Mouse (Mus musculus) midbrain, embryonic 11.5 days (tissue): ENCODE data around the gene Thsd4. TPM values are rescaled to one million over a fixed set of nuclear protein-coding genes. Genes with fewer than 3 reads are reported as not detected.

Experiments used
- ATAC-seq: fragments of 200-750 bp; cut with Nextera tagmentation; 2 replicates; pipeline ENCODE4 v1.8.0; 2017; ENCODE audit warnings: moderate TSS enrichment, moderate library complexity; ENCODE audit not compliant: low FRiP score
- DNase-seq: peaks from one replicate; pipeline ENCODE4 v3.0.0; 2015; ENCODE audit warnings: low spot score; ENCODE audit errors: missing footprints
- H3K27ac ChIP-seq: fragments of 300-500 bp; sonication (generic); 2 replicates; pipeline ENCODE4 v1.5.1; 2014; ENCODE audit warnings: low read depth, low read length
- H3K27me3 ChIP-seq: fragments of 300-500 bp; sonication (generic); 2 replicates; pipeline ENCODE4 v1.6.1; 2014; ENCODE audit warnings: mild to moderate bottlenecking, low read length, moderate library complexity, mixed read lengths; ENCODE audit not compliant: control insufficient read depth, insufficient read depth
- H3K36me3 ChIP-seq: fragments of 300-500 bp; sonication (generic); 2 replicates; pipeline ENCODE4 v1.6.1; 2014; ENCODE audit warnings: mild to moderate bottlenecking, low read length, moderate library complexity, mixed read lengths; ENCODE audit not compliant: control insufficient read depth, insufficient read depth
- H3K4me1 ChIP-seq: fragments of 300-500 bp; sonication (generic); 2 replicates; pipeline ENCODE4 v1.6.1; 2014; ENCODE audit warnings: low read length; ENCODE audit not compliant: control insufficient read depth, insufficient read depth
- H3K4me2 ChIP-seq: fragments of 300-500 bp; sonication (generic); 2 replicates; pipeline ENCODE4 v1.6.1; 2014; ENCODE audit warnings: mild to moderate bottlenecking, moderate library complexity
- H3K4me3 ChIP-seq: fragments of 300-500 bp; sonication (generic); 2 replicates; pipeline ENCODE4 v1.5.1; 2014; ENCODE audit warnings: low read depth, low read length
- H3K9ac ChIP-seq: fragments of 300-500 bp; sonication (generic); 2 replicates; pipeline ENCODE4 v1.6.1; 2014; ENCODE audit warnings: low read length
- H3K9me3 ChIP-seq: fragments of 300-500 bp; sonication (generic); 2 replicates; pipeline ENCODE4 v1.6.1; 2016; ENCODE audit warnings: low read length; ENCODE audit not compliant: control insufficient read depth
- WGBS: fragments of 180-500 bp; shearing (Covaris S2); extraction: QIAGEN DNeasy Blood & Tissue Kit; methylation state at CpG from one replicate; pipeline ENCODE4 v1.1.7; 2014; 5-methylcytosine and 5-hydroxymethylcytosine counted together
- polyA plus RNA-seq: library from polyadenylated mRNA; unstranded; fragments of >200 nt; fragmentation: Nextera tagmentation; extraction: Ambion mirVana; gene quantifications from 2 replicates; pipeline ENCODE4 v1.2.1, GENCODE M21; 2014

Gene Thsd4
- polyA plus RNA-seq, 1 experiment from 2014 or later, result 6.4 TPM

DNA sequence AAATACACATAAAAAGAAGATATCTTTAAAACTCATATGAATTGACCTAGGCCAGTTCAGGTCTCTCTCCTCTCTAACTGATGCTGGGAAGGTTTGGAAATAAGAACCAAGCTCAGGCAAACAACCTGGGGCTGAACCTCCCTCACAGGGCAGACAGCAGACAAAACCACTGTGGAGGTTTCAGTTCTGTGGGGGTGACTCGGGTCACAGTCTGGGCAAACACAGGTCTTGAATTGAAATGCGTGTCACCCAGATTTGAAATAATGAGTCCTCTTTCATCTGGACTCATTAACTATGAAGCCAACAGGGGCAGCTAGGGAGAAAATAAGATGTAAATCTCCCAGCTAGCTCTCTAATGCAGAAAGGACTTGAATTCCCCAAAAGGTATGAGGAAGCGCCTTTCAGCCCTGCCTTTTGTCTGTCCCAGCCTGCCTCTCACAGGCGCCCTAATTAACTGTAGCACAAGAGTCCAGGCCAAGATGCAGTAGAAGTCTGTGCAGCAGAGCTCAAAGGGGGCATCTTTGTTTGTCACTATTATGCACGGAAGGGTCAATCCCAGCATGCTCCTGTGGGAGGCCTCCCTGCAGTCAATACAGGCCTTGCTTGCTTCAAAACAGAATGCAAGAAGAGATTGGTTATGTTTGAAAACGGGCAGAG lies 297.7 kb downstream of the Thsd4 start:
- WGBS, result 8% methylated on average over 6 of the region's 6 CpGs
- ATAC-seq, result peak; percentile 84
- H3K4me2 ChIP-seq, result no peak overlapping the region

DNA sequence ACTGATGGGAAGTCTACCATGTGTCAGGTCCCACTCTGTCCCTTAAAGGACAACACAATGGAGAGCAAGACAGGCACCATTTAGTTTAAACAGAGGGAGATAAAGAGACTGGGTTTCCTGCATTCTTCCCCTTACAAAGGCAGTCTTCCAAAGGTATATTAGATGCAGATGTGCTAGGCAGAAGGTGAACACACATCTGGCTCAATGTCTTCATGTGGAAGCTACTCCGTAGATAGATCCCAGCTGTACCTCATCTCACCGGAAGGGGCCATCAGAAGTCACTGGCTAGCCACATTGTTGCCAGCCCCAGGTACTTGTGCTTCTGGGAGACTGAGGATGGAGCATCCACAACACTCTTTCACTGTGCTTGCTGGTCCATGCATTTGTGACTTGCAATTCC lies 301.4 kb downstream of the Thsd4 start:
- DNase-seq, result no peak
- H3K27ac ChIP-seq, result no peak overlapping the region
- no peaks in the 10 kb centered on the region for H3K36me3 ChIP-seq
- no peak for ATAC-seq
- H3K4me2 ChIP-seq, result no peak overlapping the region
- H3K9me3 ChIP-seq, result no peaks in the 10 kb centered on the region
- WGBS, result 85% methylated on average over 2 of the region's 2 CpGs
- H3K9ac ChIP-seq, result no peak overlapping the region
- H3K27me3 ChIP-seq, result no peaks in the 10 kb centered on the region
- no peak overlapping the region for H3K4me3 ChIP-seq
- peaks cover 18% of the 10 kb centered on the region; the same call in 1 of the 2 replicates for H3K4me1 ChIP-seq

More for the DNA sequence above, 297.7 kb downstream of the Thsd4 start:
- Histone ChIP-seq H3K27ac (peak overlapping the region; percentile 37), H3K4me3 (no peak overlapping the region), H3K27me3 (no peaks in the 10 kb centered on the region), H3K9me3 (no peaks in the 10 kb centered on the region), H3K36me3 (no peaks in the 10 kb centered on the region), H3K9ac (peak overlapping the region; percentile 26; the same call in 1 of the 2 replicates), H3K4me1 (peaks cover 19% of the 10 kb centered on the region; the same call in 1 of the 2 replicates)
- DNase-seq, result peak; percentile 90

DNA sequence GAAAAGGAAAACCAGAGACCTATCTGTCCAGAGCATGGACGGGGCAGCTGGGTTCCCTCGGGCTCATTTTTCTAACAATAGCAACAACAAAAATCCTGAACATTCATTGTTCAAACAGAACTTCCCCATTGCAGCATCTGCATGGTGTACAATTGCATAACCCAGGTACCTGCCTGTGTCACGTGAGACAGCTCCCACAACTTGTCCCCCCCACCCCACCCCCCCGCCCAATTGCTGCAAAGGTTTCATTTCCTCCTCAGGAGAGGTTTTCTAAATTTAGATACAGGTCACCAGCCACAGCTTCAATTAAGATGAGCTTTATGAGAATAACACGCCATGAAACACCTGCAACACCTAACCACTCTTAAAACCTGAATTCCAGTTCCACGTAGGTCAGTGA lies 303.4 kb downstream of the Thsd4 start:
- DNase-seq, result no peak
- Histone ChIP-seq H3K9me3 (no peaks in the 10 kb centered on the region), H3K4me3 (no peak overlapping the region), H3K36me3 (no peaks in the 10 kb centered on the region), H3K27ac (no peak overlapping the region), H3K4me1 (peaks cover 3% of the 10 kb centered on the region; the same call in 1 of the 2 replicates), H3K9ac (no peak overlapping the region), H3K4me2 (no peak overlapping the region), H3K27me3 (no peaks in the 10 kb centered on the region)
- WGBS, result 81% methylated on average over 6 of the region's 6 CpGs
- ATAC-seq, result no peak

DNA sequence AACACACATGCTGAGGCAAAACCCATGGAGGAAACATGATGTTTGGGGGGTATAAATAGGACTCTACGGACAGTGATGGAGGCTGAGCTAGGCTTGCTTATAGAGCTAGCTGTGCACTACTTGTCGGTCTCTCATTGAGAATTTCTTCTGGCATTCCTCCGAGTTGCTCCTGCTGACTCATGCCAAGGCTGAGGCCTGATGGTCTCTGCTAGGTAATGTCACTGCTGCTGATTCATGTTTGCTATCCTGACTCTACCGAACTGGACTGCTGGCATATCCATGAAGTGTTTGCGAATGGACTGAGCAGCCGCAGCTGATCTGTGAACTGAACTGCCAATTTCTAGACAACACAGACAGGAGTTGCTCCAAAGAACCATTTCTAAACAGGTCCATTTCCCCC lies 305.8 kb downstream of the Thsd4 start:
- ATAC-seq (no peak), DNase-seq (no peak)
- WGBS, result 88% methylated on average over 6 of the region's 6 CpGs

DNA sequence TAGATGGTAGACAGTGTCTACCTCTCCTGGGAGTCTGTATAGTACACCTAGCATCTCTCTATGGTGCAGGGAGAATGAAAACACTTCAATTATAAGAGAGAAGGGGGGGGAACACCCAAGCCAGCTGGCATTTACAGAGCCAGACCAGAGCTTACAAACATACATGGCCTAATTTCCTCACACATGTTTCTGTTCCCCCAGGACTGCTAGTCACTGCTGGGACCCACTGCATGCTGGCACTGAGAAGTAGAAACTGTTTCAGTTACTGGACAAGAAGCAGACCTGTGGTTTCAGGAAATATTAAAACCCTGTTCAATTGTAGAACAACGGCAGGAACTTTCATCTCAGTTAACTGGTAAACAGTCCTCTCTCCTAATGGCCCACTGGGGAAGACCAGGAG lies 308.7 kb downstream of the Thsd4 start:
- Histone ChIP-seq H3K4me2 (no peak overlapping the region), H3K27me3 (no peaks in the 10 kb centered on the region), H3K36me3 (no peaks in the 10 kb centered on the region), H3K9ac (no peak overlapping the region), H3K9me3 (no peaks in the 10 kb centered on the region), H3K4me1 (no peaks in the 10 kb centered on the region), H3K4me3 (no peak overlapping the region), H3K27ac (no peak overlapping the region)
- no peak for DNase-seq
- 87% methylated on average over 1 of the region's 1 CpGs for WGBS
- ATAC-seq, result no peak

More for the DNA sequence above, 305.8 kb downstream of the Thsd4 start:
- Histone ChIP-seq H3K36me3 (no peaks in the 10 kb centered on the region), H3K27me3 (no peaks in the 10 kb centered on the region), H3K4me2 (no peak overlapping the region), H3K27ac (no peak overlapping the region), H3K9me3 (no peaks in the 10 kb centered on the region), H3K4me1 (no peaks in the 10 kb centered on the region), H3K4me3 (no peak overlapping the region), H3K9ac (no peak overlapping the region)

DNA sequence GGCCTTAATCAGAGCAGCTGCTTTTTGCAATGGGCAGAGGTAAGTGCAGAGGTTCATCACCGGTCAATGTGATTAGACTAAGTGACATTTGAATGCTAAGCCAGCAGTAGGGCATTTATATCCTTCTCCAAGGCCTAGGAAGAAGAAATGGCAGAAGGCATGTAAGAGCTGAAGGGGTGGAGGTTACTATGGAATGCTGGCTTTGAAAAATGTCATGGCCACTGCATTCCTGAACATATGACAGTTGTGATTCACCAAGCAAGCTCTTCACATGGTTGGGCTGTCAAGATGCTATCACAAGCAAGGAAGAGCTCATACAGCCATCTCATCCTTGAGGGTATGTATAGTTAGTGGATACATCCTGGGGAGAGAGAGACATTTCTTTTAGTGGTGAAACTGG lies 313.0 kb downstream of the Thsd4 start:
- Histone ChIP-seq H3K27me3 (no peaks in the 10 kb centered on the region), H3K4me2 (no peak overlapping the region), H3K4me3 (no peak overlapping the region), H3K27ac (no peak overlapping the region), H3K9me3 (no peaks in the 10 kb centered on the region), H3K4me1 (no peaks in the 10 kb centered on the region), H3K36me3 (no peaks in the 10 kb centered on the region), H3K9ac (no peak overlapping the region)
- ATAC-seq, result no peak
- no peak for DNase-seq
- 89% methylated on average over 1 of the region's 1 CpGs for WGBS

- Histone ChIP-seq H3K9ac (no peak overlapping the region), H3K27me3 (no peaks in the 10 kb centered on the region), H3K4me2 (no peak overlapping the region), H3K36me3 (no peaks in the 10 kb centered on the region), H3K4me3 (no peak overlapping the region), H3K4me1 (0 out of 2 replicates have a peak, but pooled peaks cover 5% of the 10 kb centered on the region), H3K9me3 (no peaks in the 10 kb centered on the region), H3K27ac (no peak overlapping the region)
- WGBS, result 87% methylated on average over 7 of the region's 7 CpGs
- DNase-seq (no peak), ATAC-seq (no peak)
These were observed 318.7 kb downstream of the Thsd4 start for GRCm38 (mm10) chr9:60203141-60203540.

GRCm38 (mm10) chr9:60200436-60200835 lies 321.4 kb downstream of the Thsd4 start:
- Histone ChIP-seq H3K36me3 (no peaks in the 10 kb centered on the region), H3K27ac (no peak overlapping the region), H3K9ac (no peak overlapping the region), H3K9me3 (0 out of 2 replicates have a peak, but pooled peaks cover 2% of the 10 kb centered on the region), H3K4me1 (0 out of 2 replicates have a peak, but pooled peaks cover 5% of the 10 kb centered on the region), H3K4me3 (no peak overlapping the region), H3K27me3 (no peaks in the 10 kb centered on the region), H3K4me2 (no peak overlapping the region)
- DNase-seq, result no peak
- WGBS, result 80% methylated on average over 2 of the region's 2 CpGs
- ATAC-seq, result no peak

DNA sequence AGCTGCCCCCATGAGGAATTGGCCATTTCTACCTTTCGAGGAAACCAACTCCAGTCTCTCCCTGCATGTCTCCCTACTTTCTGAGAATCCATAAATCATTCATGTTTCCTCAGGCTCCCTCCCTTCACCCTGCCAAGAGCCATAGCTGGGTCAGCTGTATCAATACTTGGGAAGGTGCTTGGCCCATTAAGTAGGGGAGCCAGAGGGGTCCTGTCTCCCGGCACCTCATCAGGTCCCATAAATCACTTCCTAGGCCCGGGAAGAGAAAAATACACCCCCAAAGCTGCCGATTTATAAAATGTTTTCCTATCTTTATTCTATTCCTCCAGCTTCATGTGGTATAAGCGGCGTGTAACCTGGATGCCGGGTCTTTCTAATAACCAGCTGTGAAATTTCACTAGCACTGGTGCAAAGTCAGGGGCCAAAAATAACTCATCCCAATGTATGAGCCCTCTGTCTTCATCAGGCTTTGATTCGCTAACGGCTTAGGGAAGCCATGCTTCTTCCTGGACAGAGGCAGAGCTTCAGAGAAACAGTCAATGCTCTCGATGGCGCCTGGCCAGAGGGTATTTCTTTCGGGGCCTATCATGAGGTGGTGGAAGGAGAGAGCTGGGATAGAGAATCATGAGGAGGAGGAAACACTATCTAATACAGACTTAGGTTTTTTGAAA lies 323.2 kb downstream of the Thsd4 start:
- Histone ChIP-seq H3K4me3 (no peak overlapping the region), H3K36me3 (no peaks in the 10 kb centered on the region), H3K9me3 (0 out of 2 replicates have a peak, but pooled peaks cover 2% of the 10 kb centered on the region), H3K4me2 (no peak overlapping the region), H3K9ac (no peak overlapping the region), H3K27me3 (no peaks in the 10 kb centered on the region), H3K4me1 (0 out of 2 replicates have a peak, but pooled peaks cover 5% of the 10 kb centered on the region), H3K27ac (no peak overlapping the region)
- no peak for ATAC-seq
- WGBS, result 93% methylated on average over 12 of the region's 12 CpGs
- DNase-seq, result no peak
